Mouse (Mus musculus): ENCODE data around the gene Rps3a1. TPM values are rescaled to one million over a fixed set of nuclear protein-coding genes. Genes with fewer than 3 reads are reported as not detected.

Rps3a1 gene
- total RNA-seq (2021), result 100 to 1,000 TPM; 470 to 549 TPM
- long read RNA-seq, experiment 1, transcript Rps3a1-201 (6 exons, 977 nt), result major isoform, 252 of 272 reads
- long read RNA-seq, experiment 1, partial matches to known transcripts, result 20 of 272 reads
- long read RNA-seq, experiment 1, other reads (novel, unspliced or antisense), result 0 of 272 reads
- long read RNA-seq, experiment 2, transcript Rps3a1-201 (6 exons, 977 nt), result major isoform, 301 of 323 reads
- long read RNA-seq, experiment 2, partial matches to known transcripts, result 21 of 323 reads
- long read RNA-seq, experiment 2, other reads (novel, unspliced or antisense), result 1 of 323 reads

- intact Hi-C loops (cut with DNase I; ENCODE audit: low total_unique reads), result no loop called here
- peak; percentile 97 for DNase-seq
Observed at GRCm38 (mm10) chr3:86142263-86142933, at the start of gene Rps3a1. TSS of gene Rps3a1 (minus strand) at chr3:86142702.

DNA sequence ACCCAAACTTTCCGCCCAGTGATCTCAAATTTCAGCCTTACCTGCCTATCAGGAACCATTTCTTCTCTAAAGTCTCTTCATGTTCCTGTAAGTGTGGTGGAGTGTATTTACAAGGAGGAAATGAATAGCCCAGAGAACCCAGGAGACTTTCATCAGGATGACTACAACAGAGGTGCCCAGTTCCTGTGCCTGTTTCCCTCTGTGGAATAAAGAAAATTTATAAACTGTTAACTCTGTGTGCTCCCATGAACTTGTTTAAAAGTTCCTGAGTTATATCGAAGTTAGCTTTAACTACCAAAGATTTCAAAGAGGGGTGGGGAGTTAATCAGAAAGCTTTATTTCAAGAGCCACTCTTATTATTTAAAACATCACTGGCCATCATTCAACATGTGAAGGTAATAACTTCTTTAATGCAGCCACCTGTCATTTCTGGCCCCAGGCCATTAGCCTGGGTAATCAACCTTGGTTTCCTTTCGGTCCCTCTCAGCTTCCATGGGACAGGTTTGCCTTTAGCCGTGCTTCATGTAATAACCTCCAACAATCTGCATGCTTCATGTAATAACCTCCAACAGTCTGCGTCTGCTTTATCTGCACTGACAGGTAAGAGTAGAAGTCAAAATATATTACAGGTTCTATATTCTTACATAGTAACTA lies 45.4 kb upstream of the Rps3a1 start:
- intact Hi-C loops (cut with DNase I; ENCODE audit: low total_unique reads), result no loop called here
- no peak for DNase-seq

GRCm38 (mm10) chr3:86184546-86184945 lies 42.0 kb upstream of the Rps3a1 start:
- intact Hi-C loops (cut with DNase I; ENCODE audit: low total_unique reads), result no loop called here
- DNase-seq, result no peak

DNA sequence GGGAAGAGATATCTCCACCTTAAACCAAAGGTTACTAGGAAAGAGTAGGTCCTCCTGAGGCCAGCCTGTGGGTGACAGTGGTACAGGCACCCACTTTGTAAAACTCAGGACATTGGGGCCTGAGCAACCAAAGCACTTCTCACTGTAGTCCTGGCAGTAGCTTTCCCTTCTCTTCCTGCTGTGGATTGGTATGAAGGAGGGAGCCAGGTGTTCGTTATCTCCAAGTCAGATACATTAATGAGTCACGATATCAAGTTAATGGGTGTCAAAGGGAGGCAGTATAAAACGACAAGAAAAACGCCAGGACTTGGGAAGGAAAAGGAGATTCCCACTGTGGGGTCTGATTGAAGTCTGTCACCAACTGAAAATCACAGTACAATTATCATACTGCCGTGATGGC lies 38.6 kb upstream of the Rps3a1 start:
- intact Hi-C loops (cut with DNase I; ENCODE audit: low total_unique reads), result no loop called here
- no peak for DNase-seq

DNA sequence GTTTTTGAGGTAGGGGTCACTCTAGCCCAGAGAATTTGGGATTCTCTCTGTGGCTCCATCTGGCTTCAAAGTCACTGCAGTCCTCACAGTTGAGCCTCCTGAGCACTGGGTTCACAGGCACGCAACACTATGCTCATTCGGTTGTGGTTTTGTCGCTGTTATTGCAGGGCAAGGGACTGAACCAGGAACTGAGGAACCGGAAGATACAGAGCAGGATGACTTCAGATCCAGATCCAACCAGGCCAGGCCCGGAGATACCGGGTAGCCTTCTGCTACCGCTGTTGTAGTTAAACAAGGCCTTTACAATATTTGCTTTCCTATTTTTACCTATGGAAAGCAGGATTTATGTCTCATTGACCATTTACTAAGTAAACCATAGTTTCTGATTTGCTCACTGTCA lies 37.2 kb upstream of the Rps3a1 start:
- intact Hi-C loops (cut with DNase I; ENCODE audit: low total_unique reads), result no loop called here

GRCm38 (mm10) chr3:86168841-86169425 lies 26.4 kb upstream of the Rps3a1 start:
- intact Hi-C loops (cut with DNase I; ENCODE audit: low total_unique reads), result no loop called here
- DNase-seq, result no peak

More for the DNA sequence above, 37.2 kb upstream of the Rps3a1 start:
- no peak for DNase-seq

- DNase-seq, result no peak
- intact Hi-C loops (cut with DNase I; ENCODE audit: low total_unique reads), result no loop called here
Observed at GRCm38 (mm10) chr3:86149521-86149920, 7.0 kb upstream of the Rps3a1 start.

GRCm38 (mm10) chr3:86149063-86149462 lies 6.6 kb upstream of the Rps3a1 start:
- intact Hi-C loops (cut with DNase I; ENCODE audit: low total_unique reads), result no loop called here
- DNase-seq, result no peak

- DNase-seq, result no peak
- intact Hi-C loops (cut with DNase I; ENCODE audit: low total_unique reads), result no loop called here
Observed at GRCm38 (mm10) chr3:86143343-86143742, 841 bp upstream of the Rps3a1 start.

DNA sequence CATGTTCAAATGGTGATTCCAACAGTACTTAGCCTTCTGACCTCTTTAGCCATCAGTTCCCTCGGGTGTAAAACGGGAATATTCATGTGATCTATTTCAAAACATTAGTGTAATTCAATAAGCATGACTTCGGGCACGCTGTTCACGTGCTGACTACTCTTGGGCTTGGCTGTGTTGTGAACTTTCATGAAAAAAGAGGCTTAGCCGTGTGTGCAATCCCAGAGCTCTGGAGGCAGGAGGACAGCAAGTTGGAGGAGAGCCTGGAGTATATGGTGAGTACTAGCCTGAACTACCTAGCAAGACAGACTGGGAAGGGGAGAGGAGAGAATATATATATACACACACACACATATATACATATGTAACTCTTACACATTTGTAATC lies 424 bp upstream of the Rps3a1 start:
- no peak for DNase-seq
- intact Hi-C loops (cut with DNase I; ENCODE audit: low total_unique reads), result no loop called here

- DNase-seq, result peak; percentile 11
- intact Hi-C loops (cut with DNase I; ENCODE audit: low total_unique reads), result no loop called here
Observed at GRCm38 (mm10) chr3:86141886-86142262, 628 bp downstream of the Rps3a1 start.

GRCm38 (mm10) chr3:86141366-86141765 lies 1.1 kb downstream of the Rps3a1 start:
- intact Hi-C loops (cut with DNase I; ENCODE audit: low total_unique reads), result no loop called here
- DNase-seq, result no peak

GRCm38 (mm10) chr3:86139660-86140059 lies 2.8 kb downstream of the Rps3a1 start:
- intact Hi-C loops (cut with DNase I; ENCODE audit: low total_unique reads), result no loop called here
- DNase-seq, result no peak

- no peak for DNase-seq
- intact Hi-C loops (cut with DNase I; ENCODE audit: low total_unique reads), result no loop called here
Observed at GRCm38 (mm10) chr3:86136936-86137574, 5.4 kb downstream of the Rps3a1 start.

GRCm38 (mm10) chr3:86135886-86136563 lies 6.5 kb downstream of the Rps3a1 start:
- intact Hi-C loops (cut with DNase I; ENCODE audit: low total_unique reads), result no loop called here
- DNase-seq, result no peak

GRCm38 (mm10) chr3:86134939-86135638 lies 7.4 kb downstream of the Rps3a1 start:
- no peak for DNase-seq
- intact Hi-C loops (cut with DNase I; ENCODE audit: low total_unique reads), result no loop called here

DNA sequence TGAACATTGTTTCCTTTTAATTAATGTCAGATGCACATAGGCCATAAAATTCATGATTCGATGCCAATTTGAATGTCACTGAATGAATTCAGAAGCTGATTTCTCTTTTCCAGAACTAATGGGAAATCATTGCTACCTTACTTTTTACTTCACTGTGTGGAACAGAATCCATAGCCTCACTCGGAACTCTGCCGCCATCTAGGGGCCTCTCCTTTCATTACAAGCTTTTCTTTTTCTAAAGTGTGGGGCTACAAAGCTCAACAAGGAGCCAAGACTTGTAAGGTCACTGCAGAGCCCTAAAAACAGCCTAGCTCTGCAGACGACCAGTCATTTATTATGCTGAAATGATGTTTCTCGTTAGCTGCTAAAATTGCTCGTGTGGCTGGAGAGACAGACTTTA lies 12.7 kb downstream of the Rps3a1 start:
- peak; percentile 42 for DNase-seq
- intact Hi-C loops (cut with DNase I; ENCODE audit: low total_unique reads), result no loop called here

DNA sequence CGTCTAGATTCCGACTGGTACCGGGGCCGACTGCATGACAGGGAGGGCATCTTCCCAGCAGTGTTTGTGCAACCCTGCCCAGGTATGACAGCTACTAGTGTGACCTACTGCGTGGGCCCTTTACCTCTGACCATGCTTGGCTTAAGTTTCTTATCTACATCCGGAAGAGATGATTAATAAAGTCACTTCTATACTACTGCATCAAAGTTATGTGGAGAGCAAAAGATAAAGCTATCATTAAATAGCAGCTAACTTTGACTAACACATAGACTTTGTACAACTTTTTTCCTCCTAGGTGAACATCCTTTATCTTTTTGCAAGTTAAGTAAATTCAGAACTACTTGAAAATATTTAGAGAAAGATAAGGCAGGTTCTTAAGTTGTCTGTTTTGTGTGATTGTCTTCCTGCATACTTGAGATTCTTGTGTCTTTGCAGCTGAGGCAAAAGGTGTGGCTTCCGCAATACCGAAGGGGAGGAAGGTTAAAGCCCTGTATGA lies 19.2 kb downstream of the Rps3a1 start:
- no peak for DNase-seq
- intact Hi-C loops (cut with DNase I; ENCODE audit: low total_unique reads), result no loop called here

GRCm38 (mm10) chr3:86122156-86122555 lies 20.3 kb downstream of the Rps3a1 start:
- intact Hi-C loops (cut with DNase I; ENCODE audit: low total_unique reads), result no loop called here
- no peak for DNase-seq

Data from gastrocnemius, postnatal 14 days (tissue).